Mouse (Mus musculus): Measurements from ENCODE around the gene Sidt1.

GRCm38 (mm10) chr16:44287356-44287950, 45.5 kb downstream of the Sidt1 start:
- no peak for TF ChIP-seq POLR2A (IDR thresholded peaks at IDR 0.05; ENCODE audit: control insufficient read depth, extremely low read depth, insufficient read depth, low read length, poor library complexity)
- TF ChIP-seq CTCF (IDR thresholded peaks at IDR 0.05; ENCODE audit: borderline replicate concordance, control insufficient read depth, extremely low read depth, insufficient read depth, low read length, poor library complexity) = no peak

Measured in thymus, adult 2 months (tissue).